Mouse (Mus musculus): ENCODE measurements around the gene Cers6. TPM values are rescaled to one million over a fixed set of nuclear protein-coding genes. Genes with fewer than 3 reads are reported as not detected.

The Cers6 gene
- polyA plus RNA-seq (2012; rRNA removed), result 18.3 and 28.5 TPM in 2 replicates

GRCm38 (mm10) chr2:68860904-68861685, at the start of gene Cers6:
Cers6 (plus strand) TSS chr2:68861441.
- under 1% methylated on average over 53 of the region's 53 CpGs for WGBS

GRCm38 (mm10) chr2:68814409-68814808, 46.8 kb upstream of the Cers6 start:
- WGBS, result 78% methylated on average over 2 of the region's 2 CpGs
- no peak for DNase-seq (ENCODE audit: low read depth, low spot score)

More at GRCm38 (mm10) chr2:68860904-68861685, at the start of gene Cers6:
- peak; percentile 82 for DNase-seq (ENCODE audit: low read depth, low spot score)

- no peak for DNase-seq (ENCODE audit: low read depth, low spot score)
- 96% methylated on average over 4 of the region's 4 CpGs for WGBS
These were observed 42.2 kb upstream of the Cers6 start for GRCm38 (mm10) chr2:68819040-68819439.

- DNase-seq (ENCODE audit: low read depth, low spot score), result no peak
- 36% methylated on average over 4 of the region's 4 CpGs for WGBS
These were observed 38.9 kb upstream of the Cers6 start for GRCm38 (mm10) chr2:68822152-68822887.

- DNase-seq (ENCODE audit: low read depth, low spot score), result no peak
- 76% methylated on average over 7 of the region's 7 CpGs for WGBS
These were observed 35.8 kb upstream of the Cers6 start for GRCm38 (mm10) chr2:68825326-68826020.

GRCm38 (mm10) chr2:68843330-68843729, 17.9 kb upstream of the Cers6 start:
- WGBS, result 81% methylated on average over 5 of the region's 5 CpGs
- DNase-seq (ENCODE audit: low read depth, low spot score), result no peak

- 38% methylated on average over 2 of the region's 2 CpGs for WGBS
- no peak for DNase-seq (ENCODE audit: low read depth, low spot score)
These were observed 16.7 kb upstream of the Cers6 start for GRCm38 (mm10) chr2:68844530-68844929.

- no peak for DNase-seq (ENCODE audit: low read depth, low spot score)
- 34% methylated on average over 13 of the region's 13 CpGs for WGBS
These were observed 16.1 kb upstream of the Cers6 start for GRCm38 (mm10) chr2:68845002-68845740.

- no peak for DNase-seq (ENCODE audit: low read depth, low spot score)
- 29% methylated on average over 2 of the region's 2 CpGs for WGBS
These were observed 850 bp upstream of the Cers6 start for GRCm38 (mm10) chr2:68860391-68860790.

- WGBS, result 1% methylated on average over 64 of the region's 64 CpGs
- no peak for DNase-seq (ENCODE audit: low read depth, low spot score)
These were observed 651 bp downstream of the Cers6 start for GRCm38 (mm10) chr2:68861721-68862463.

- no peak for DNase-seq (ENCODE audit: low read depth, low spot score)
These were observed 1.4 kb downstream of the Cers6 start for GRCm38 (mm10) chr2:68862464-68863266.

GRCm38 (mm10) chr2:68863561-68863960, 2.3 kb downstream of the Cers6 start:
- DNase-seq (ENCODE audit: low read depth, low spot score), result no peak
- 15% methylated on average over 6 of the region's 6 CpGs for WGBS

More at GRCm38 (mm10) chr2:68862464-68863266, 1.4 kb downstream of the Cers6 start:
- 7% methylated on average over 15 of the region's 15 CpGs for WGBS

GRCm38 (mm10) chr2:68864366-68864765, 3.1 kb downstream of the Cers6 start:
- DNase-seq (ENCODE audit: low read depth, low spot score), result no peak
- WGBS, result 30% methylated on average over 2 of the region's 2 CpGs

GRCm38 (mm10) chr2:68867148-68867547, 5.9 kb downstream of the Cers6 start:
- 36% methylated on average over 4 of the region's 4 CpGs for WGBS
- DNase-seq (ENCODE audit: low read depth, low spot score), result no peak

GRCm38 (mm10) chr2:68870999-68871780, 9.9 kb downstream of the Cers6 start:
- WGBS, result 34% methylated on average over 17 of the region's 17 CpGs
- no peak for DNase-seq (ENCODE audit: low read depth, low spot score)

- no peak for DNase-seq (ENCODE audit: low read depth, low spot score)
These were observed 11.8 kb downstream of the Cers6 start for GRCm38 (mm10) chr2:68873086-68873485.

GRCm38 (mm10) chr2:68873653-68874441, 12.6 kb downstream of the Cers6 start:
- DNase-seq (ENCODE audit: low read depth, low spot score), result no peak
- 27% methylated on average over 15 of the region's 15 CpGs for WGBS

More at GRCm38 (mm10) chr2:68873086-68873485, 11.8 kb downstream of the Cers6 start:
- WGBS, result 59% methylated on average over 6 of the region's 6 CpGs

Data from large intestine, adult 2 months (tissue).